Mouse (Mus musculus): ENCODE data around the gene Mef2d.
"Not testable (repeated sequence)": the region's sequence is repeated elsewhere in the genome, so short reads cannot be mapped to it uniquely, and the experiment has no call there.

The Mef2d gene

GRCm38 (mm10) chr3:88150061-88150998 lies 8.2 kb downstream of the Mef2d start:
- DNase-seq (ENCODE audit: low spot score in 2 of 2) = peak in 1 of 2 experiments; percentile 85

- peak in 1 of 2 experiments; percentile 24 for DNase-seq (ENCODE audit: low spot score in 2 of 2)
These were observed 8.8 kb downstream of the Mef2d start for GRCm38 (mm10) chr3:88150999-88151364.

GRCm38 (mm10) chr3:88152056-88152455 lies 9.9 kb downstream of the Mef2d start:
- peak; percentile 82 to 90 for DNase-seq (ENCODE audit: low spot score in 2 of 2)

- DNase-seq (ENCODE audit: low spot score in 2 of 2) = no peak
These were observed 11.3 kb downstream of the Mef2d start for GRCm38 (mm10) chr3:88153290-88154011.

- DNase-seq (ENCODE audit: low spot score in 2 of 2) = no peak
These were observed 12.1 kb downstream of the Mef2d start for GRCm38 (mm10) chr3:88154236-88154635.

GRCm38 (mm10) chr3:88156817-88157216 lies 14.6 kb downstream of the Mef2d start:
- DNase-seq (ENCODE audit: low spot score in 2 of 2) = no peak

- no peak for DNase-seq (ENCODE audit: low spot score in 2 of 2)
These were observed 15.8 kb downstream of the Mef2d start for GRCm38 (mm10) chr3:88157771-88158597.

- DNase-seq (ENCODE audit: low spot score in 2 of 2) = no peak
These were observed 16.8 kb downstream of the Mef2d start for GRCm38 (mm10) chr3:88158991-88159390.

GRCm38 (mm10) chr3:88160856-88161255 lies 18.7 kb downstream of the Mef2d start:
- DNase-seq (ENCODE audit: low spot score in 2 of 2) = no peak

- peak in 1 of 2 experiments; percentile 79 for DNase-seq (ENCODE audit: low spot score in 2 of 2)
These were observed 20.1 kb downstream of the Mef2d start for GRCm38 (mm10) chr3:88162259-88162658.

GRCm38 (mm10) chr3:88162811-88163210 lies 20.6 kb downstream of the Mef2d start:
- DNase-seq (ENCODE audit: low spot score in 2 of 2) = no peak

- DNase-seq (ENCODE audit: low spot score in 2 of 2) = no peak
These were observed 21.7 kb downstream of the Mef2d start for GRCm38 (mm10) chr3:88163847-88164246.

- no peak for DNase-seq (ENCODE audit: low spot score in 2 of 2)
These were observed 22.1 kb downstream of the Mef2d start for GRCm38 (mm10) chr3:88164263-88164662.

GRCm38 (mm10) chr3:88166056-88166455 lies 23.9 kb downstream of the Mef2d start:
- no peak for DNase-seq (ENCODE audit: low spot score in 2 of 2)

- DNase-seq (ENCODE audit: low spot score in 2 of 2) = no peak
These were observed 28.2 kb downstream of the Mef2d start for GRCm38 (mm10) chr3:88170361-88170760.

- no peak for DNase-seq (ENCODE audit: low spot score in 2 of 2)
These were observed 30.3 kb downstream of the Mef2d start for GRCm38 (mm10) chr3:88172440-88172839.

GRCm38 (mm10) chr3:88173375-88173774 lies 31.2 kb downstream of the Mef2d start:
- DNase-seq (ENCODE audit: low spot score in 2 of 2) = no peak

GRCm38 (mm10) chr3:88174894-88175293 lies 32.7 kb downstream of the Mef2d start:
- DNase-seq (ENCODE audit: low spot score in 2 of 2) = no peak

- no peak for DNase-seq (ENCODE audit: low spot score in 2 of 2)
These were observed 34.9 kb downstream of the Mef2d start for GRCm38 (mm10) chr3:88177106-88177505.

- DNase-seq (ENCODE audit: low spot score in 2 of 2) = peak; percentile 100
These were observed 35.6 kb downstream of the Mef2d start for GRCm38 (mm10) chr3:88177562-88178345.

GRCm38 (mm10) chr3:88178346-88178733 lies 36.2 kb downstream of the Mef2d start:
- DNase-seq (ENCODE audit: low spot score in 2 of 2) = not testable (repeated sequence)
